ENCODE assay signal across 8 mouse cellular contexts in genomic region chr10:61838769-61839168, GRCm38 (mm10). TPM values are rescaled to one million over a fixed set of nuclear protein-coding genes. Genes with fewer than 3 reads are reported as not detected.
DNase-seq lines count a peak whose midpoint lies in the region; ATAC-seq lines count a peak whose summit lies in the region.

No protein-coding gene starts in this region.

- H3K27me3 ChIP-seq in heart, embryonic 11.5 days (ENCODE audit: control insufficient read depth, insufficient read depth, low read length), result no peaks in the 10 kb centered on the region
- no peaks in the 10 kb centered on the region for H3K27me3 ChIP-seq in heart, embryonic 16.5 days (ENCODE audit: control insufficient read depth, insufficient read depth, low read length)

- no peak overlapping the region for H3K9ac ChIP-seq in heart, embryonic 11.5 days (ENCODE audit: low read depth, low read length)
- no peak overlapping the region for H3K9ac ChIP-seq in heart, embryonic 16.5 days (ENCODE audit: low read length)

- H3K27ac ChIP-seq in heart, embryonic 11.5 days (ENCODE audit: low read depth, low read length), result no peak overlapping the region
- H3K27ac ChIP-seq in heart, embryonic 16.5 days (ENCODE audit: low read length), result no peak overlapping the region

- no peak for ATAC-seq in heart, embryonic 11.5 days (replicated peaks; ENCODE audit: insufficient number of reproducible peaks, low FRiP score, low TSS enrichment)
- ATAC-seq in heart, embryonic 16.5 days (replicated peaks; ENCODE audit: extremely low read depth, insufficient read depth, low FRiP score), result peak; percentile 37; the same call in 1 of the 2 replicates
- ATAC-seq in megakaryocyte, adult 5-6 weeks (ENCODE audit: poor library complexity, severe bottlenecking), result 0 out of 2 replicates have a peak, but pooled peaks have one; percentile 57

- 2% methylated on average over 6 of the region's 6 CpGs for WGBS in heart, embryonic 11.5 days (ENCODE audit: insufficient replicate concordance)
- under 1% methylated on average over 6 of the region's 6 CpGs for WGBS in heart, embryonic 16.5 days
- 1% methylated on average over 6 of the region's 6 CpGs for WGBS in large intestine, adult 2 months

- H3K36me3 ChIP-seq in heart, embryonic 11.5 days (ENCODE audit: control insufficient read depth, insufficient read depth, low read length), result no peaks in the 10 kb centered on the region
- no peaks in the 10 kb centered on the region for H3K36me3 ChIP-seq in heart, embryonic 16.5 days (ENCODE audit: control insufficient read depth, insufficient read depth)

- peak; percentile 19 to 67 for DNase-seq in heart, adult 18-20 months
- peak; percentile 75 for DNase-seq in R1 (ENCODE audit: low read depth, low spot score)
- peak; percentile 29 to 49 for DNase-seq in cerebellum, postnatal 36 days
- DNase-seq in large intestine, adult 2 months (ENCODE audit: low read depth, low spot score), result peak; percentile 4
- peak; percentile 25 for DNase-seq in skeletal muscle tissue, adult 2 months (ENCODE audit: low read depth, low spot score)

- no peak overlapping the region for H3K4me2 ChIP-seq in heart, embryonic 11.5 days
- H3K4me2 ChIP-seq in heart, embryonic 16.5 days (ENCODE audit: low read depth, low read length), result no peak overlapping the region

- H3K9me3 ChIP-seq in heart, embryonic 11.5 days (replicated peaks; ENCODE audit: control insufficient read depth, low read length), result no peaks in the 10 kb centered on the region
- no peaks in the 10 kb centered on the region for H3K9me3 ChIP-seq in heart, embryonic 16.5 days (replicated peaks; ENCODE audit: control insufficient read depth, low read length)

- no peak overlapping the region for H3K4me3 ChIP-seq in heart, embryonic 11.5 days (ENCODE audit: low read depth, low read length)
- no peak overlapping the region for H3K4me3 ChIP-seq in heart, embryonic 16.5 days (ENCODE audit: low read length)

- H3K4me1 ChIP-seq in heart, embryonic 11.5 days (ENCODE audit: control insufficient read depth, insufficient read depth, low read length), result peaks cover 8% of the 10 kb centered on the region
- H3K4me1 ChIP-seq in heart, embryonic 16.5 days (ENCODE audit: control insufficient read depth, insufficient read depth, low read length), result 0 out of 2 replicates have a peak, but pooled peaks cover 2% of the 10 kb centered on the region

RNA-seq across cellular contexts. Expression of gene H2afy2, which starts 54.8 kb away (rescaled TPM):
- 1 to 10 TPM; 3.6 to 5.0 TPM for total RNA-seq in heart, adult 18-20 months (2021)
- polyA plus RNA-seq in heart, embryonic 11.5 days (2014; fragmentation: Nextera tagmentation; extraction: Ambion mirVana), result 57.9 and 62.0 TPM in 2 replicates
- polyA plus RNA-seq in heart, embryonic 16.5 days (2015; fragmentation: Nextera tagmentation; extraction: Ambion mirVana), result 44.2 and 44.5 TPM in 2 replicates
- polyA plus RNA-seq in large intestine, adult 2 months (2012; rRNA removed), result 2.3 and 2.4 TPM in 2 replicates
- total RNA-seq in megakaryocyte, adult 5-6 weeks (2015), result 0.50 and 0.76 TPM in 2 replicates
- total RNA-seq in megakaryocyte, adult 5-6 weeks (2017), result 0.73 and 1.2 TPM in 2 replicates

Comparison
In these comparisons a context has a peak if more than half of its experiments do, and no peak if none do; other contexts are left out.
1. DNase-seq: peak in every context shown above with its lines; median percentile 75 in R1; 43 in heart, adult 18-20 months; 39 in cerebellum, postnatal 36 days; 25 in skeletal muscle tissue, adult 2 months; 4 in large intestine, adult 2 months.
2. RNA of gene H2afy2, which starts 54.8 kb away (polyA plus RNA-seq): 57.9 to 62.0 TPM in heart, embryonic 11.5 days and 44.2 to 44.5 TPM in heart, embryonic 16.5 days; 2.3 to 2.4 TPM in large intestine, adult 2 months; every median in the first group is over 10 times any median in the second.